Mouse (Mus musculus) erythroblast, embryonic 14.5 days (primary cell): ENCODE results near the gene Atp6v1b1. TPM values are rescaled to one million over a fixed set of nuclear protein-coding genes. Genes with fewer than 3 reads are reported as not detected.

Source experiments
- H3K27me3 ChIP-seq: 2 replicates; pipeline ENCODE4 v1.6.1; 2012; ENCODE audit warnings: inconsistent platforms; ENCODE audit not compliant: control insufficient read depth
- H3K36me3 ChIP-seq: 2 replicates; pipeline ENCODE4 v1.6.1; 2012; ENCODE audit warnings: mild to moderate bottlenecking, inconsistent platforms; ENCODE audit not compliant: control insufficient read depth
- H3K4me1 ChIP-seq: 2 replicates; pipeline ENCODE4 v1.6.1; 2012; ENCODE audit warnings: inconsistent platforms; ENCODE audit not compliant: control insufficient read depth
- H3K4me3 ChIP-seq: replicated peaks from 2 replicates; pipeline ENCODE3; 2012; ENCODE audit warnings: moderate library complexity, mild to moderate bottlenecking, inconsistent platforms
- H3K9me3 ChIP-seq: 2 replicates; pipeline ENCODE4 v1.6.1; 2012; ENCODE audit warnings: low read length, inconsistent platforms, mixed read lengths; ENCODE audit not compliant: control insufficient read depth
- GATA1 ChIP-seq: IDR thresholded peaks from 2 replicates; pipeline ENCODE4 v1.6.1; 2012; ENCODE audit warnings: low read length, inconsistent platforms, mixed read lengths
- TAL1 ChIP-seq: IDR thresholded peaks from 3 replicates; pipeline ENCODE4 v1.6.1; 2012; ENCODE audit warnings: low read length, inconsistent platforms, mixed read lengths
- polyA plus RNA-seq: library from polyadenylated mRNA; stranded (reverse); fragments of >175 nt; gene quantifications from 2 replicates; pipeline ENCODE4 v1.2.3, GENCODE M21; 2012

The Atp6v1b1 gene
- polyA plus RNA-seq, 1 experiment: not detected

DNA sequence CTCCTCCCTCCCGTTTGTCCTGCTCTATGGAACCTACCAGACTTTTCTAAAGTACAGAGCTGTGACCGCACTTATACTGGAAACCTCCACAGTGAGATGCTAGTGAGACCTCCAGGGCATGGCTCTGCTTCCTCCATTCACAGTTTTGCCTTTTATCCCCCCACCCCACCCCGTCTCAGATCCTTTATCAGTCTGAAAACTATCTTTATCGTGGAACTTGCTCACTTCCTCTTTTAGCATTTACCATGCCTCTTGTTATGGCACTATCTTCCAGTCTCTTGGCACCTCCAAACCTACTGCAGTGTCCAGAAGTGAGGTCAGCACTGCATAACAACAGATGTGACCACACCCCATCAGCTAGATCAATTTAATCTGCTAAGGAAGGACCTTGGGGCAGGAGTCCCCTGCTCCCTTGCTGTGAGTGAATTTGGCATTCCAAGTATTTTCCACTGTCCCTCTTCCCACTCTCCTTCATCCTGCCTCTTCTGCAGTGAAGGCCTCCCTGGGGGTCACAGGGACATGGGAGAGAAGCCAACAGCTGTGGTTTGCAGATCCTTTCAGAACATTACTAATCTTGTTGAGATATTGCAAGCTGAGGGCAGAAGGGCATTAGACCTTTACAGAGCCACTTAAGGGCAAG, 48.6 kb downstream of the Atp6v1b1 start:
- TF ChIP-seq TAL1 (no peak), GATA1 (no peak)
- Histone ChIP-seq H3K4me3 (no peak overlapping the region), H3K27me3 (peaks cover 8% of the 10 kb centered on the region), H3K9me3 (peaks cover 3% of the 10 kb centered on the region), H3K4me1 (peaks cover 19% of the 10 kb centered on the region), H3K36me3 (no peaks in the 10 kb centered on the region)

DNA sequence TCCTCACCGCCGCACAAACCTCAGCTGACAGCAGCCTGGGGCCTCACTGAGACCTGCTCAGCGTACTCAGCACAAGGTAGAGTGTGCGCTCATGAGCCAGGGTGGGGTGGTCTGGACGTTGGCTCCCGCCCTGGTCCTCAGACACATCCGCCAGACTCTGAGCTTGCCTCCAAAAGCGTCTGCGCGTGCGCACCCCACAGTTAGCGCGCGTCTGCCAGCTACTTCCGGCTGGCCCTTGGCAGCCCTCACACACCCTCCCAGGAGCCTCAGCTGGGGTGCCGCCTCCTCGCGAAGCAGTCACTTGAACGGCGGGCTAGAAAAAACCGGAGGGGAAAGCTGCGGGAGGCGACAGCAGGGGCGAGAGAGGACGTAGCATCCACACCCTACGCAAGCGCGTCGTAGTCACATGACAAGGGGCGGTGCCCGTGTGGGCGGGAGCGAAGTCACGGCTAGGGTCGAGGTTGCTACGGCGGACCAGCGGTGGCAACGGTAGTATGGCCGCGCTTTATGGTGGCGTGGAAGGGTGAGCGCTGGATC, 52.0 kb downstream of the Atp6v1b1 start, which contains the start of gene Nagk:
Gene Nagk (plus strand): TSS at position 223 of the 537 bp plus-strand sequence.
- Histone ChIP-seq H3K27me3 (peaks cover 13% of the 10 kb centered on the region), H3K9me3 (peaks cover 3% of the 10 kb centered on the region), H3K4me1 (peaks cover 19% of the 10 kb centered on the region), H3K4me3 (peak within 1 kb of the TSS; percentile 72), H3K36me3 (no peaks in the 10 kb centered on the region; the same call in 1 of the 2 replicates)
- no peak for TF ChIP-seq TAL1
- TF ChIP-seq GATA1: no peak

DNA sequence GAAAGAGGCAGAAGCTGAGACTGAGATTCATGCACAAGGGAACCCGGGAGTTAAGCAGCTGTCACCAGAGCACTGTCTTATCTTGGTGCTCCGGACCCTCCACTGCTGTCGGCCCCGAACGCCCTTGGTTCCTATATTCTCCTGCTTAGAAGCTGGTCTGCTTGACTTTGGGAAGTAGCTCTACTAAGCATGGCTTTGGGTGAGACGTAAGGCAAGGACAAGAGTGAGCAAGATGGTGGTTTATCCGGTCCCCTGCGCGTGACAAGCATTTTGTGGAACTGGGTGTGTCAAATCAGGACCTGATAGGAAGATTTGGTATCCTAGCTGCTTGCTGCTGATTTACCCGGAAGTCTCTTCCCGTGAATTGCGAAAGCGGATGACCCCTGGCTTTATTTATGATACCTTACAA, 52.7 kb downstream of the Atp6v1b1 start:
- H3K9me3 ChIP-seq: peaks cover 3% of the 10 kb centered on the region
- TF ChIP-seq GATA1 (no peak), TAL1 (no peak)
- peaks cover 13% of the 10 kb centered on the region for H3K27me3 ChIP-seq
- H3K4me3 ChIP-seq: peak overlapping the region; percentile 72
- peaks cover 19% of the 10 kb centered on the region for H3K4me1 ChIP-seq
- no peaks in the 10 kb centered on the region; the same call in 1 of the 2 replicates for H3K36me3 ChIP-seq

DNA sequence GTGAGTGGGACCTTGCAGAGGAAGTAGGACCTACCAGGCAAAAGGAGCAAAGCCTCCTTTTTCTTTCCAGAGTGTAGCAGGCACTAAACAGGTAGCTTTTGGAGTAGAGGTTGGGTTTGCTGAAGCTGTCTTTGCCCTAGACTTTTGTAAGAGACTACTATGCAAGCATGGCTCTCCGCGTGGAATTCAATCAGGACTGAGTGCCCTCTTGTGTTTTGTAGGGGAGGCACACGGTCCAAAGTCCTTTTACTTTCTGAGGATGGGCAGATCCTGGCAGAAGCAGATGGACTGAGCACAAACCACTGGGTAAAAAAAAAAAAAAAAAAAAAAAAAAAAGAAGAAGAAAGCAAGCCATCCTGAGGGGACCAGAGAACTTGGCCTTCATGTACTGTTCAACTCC, 53.9 kb downstream of the Atp6v1b1 start:
- peaks cover 19% of the 10 kb centered on the region for H3K4me1 ChIP-seq

DNA sequence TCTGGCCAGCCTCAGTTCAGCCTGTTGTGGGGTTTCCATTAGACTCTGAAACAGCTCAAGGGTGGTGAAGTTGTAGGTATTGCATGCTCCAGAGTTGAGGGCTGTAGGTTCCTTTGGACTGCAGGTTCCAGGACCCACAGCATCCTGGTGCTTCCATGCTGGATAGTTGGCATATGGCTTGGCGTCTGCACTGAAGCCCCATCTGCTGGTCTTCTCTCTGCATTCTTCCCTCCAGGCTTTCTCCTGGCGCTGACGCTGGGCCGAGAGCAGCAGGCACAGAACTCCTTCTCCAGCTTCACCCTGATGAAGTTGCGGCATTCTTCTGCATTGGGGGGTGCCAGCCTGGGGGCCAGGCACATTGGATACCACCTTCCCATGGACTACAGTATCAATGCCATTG, 59.2 kb downstream of the Atp6v1b1 start:
- no peak overlapping the region for H3K4me3 ChIP-seq
- TF ChIP-seq GATA1 (no peak), TAL1 (no peak)
- H3K9me3 ChIP-seq: no peaks in the 10 kb centered on the region
- peaks cover 1% of the 10 kb centered on the region; the same call in 1 of the 2 replicates for H3K27me3 ChIP-seq
- H3K36me3 ChIP-seq: peaks cover 14% of the 10 kb centered on the region; the same call in 1 of the 2 replicates
- H3K4me1 ChIP-seq: no peaks in the 10 kb centered on the region

More for the DNA sequence above, 53.9 kb downstream of the Atp6v1b1 start:
- Histone ChIP-seq H3K36me3 (peaks cover 4% of the 10 kb centered on the region; the same call in 1 of the 2 replicates), H3K4me3 (no peak overlapping the region), H3K9me3 (no peaks in the 10 kb centered on the region), H3K27me3 (peaks cover 13% of the 10 kb centered on the region)
- TF ChIP-seq TAL1 (no peak), GATA1 (no peak)

DNA sequence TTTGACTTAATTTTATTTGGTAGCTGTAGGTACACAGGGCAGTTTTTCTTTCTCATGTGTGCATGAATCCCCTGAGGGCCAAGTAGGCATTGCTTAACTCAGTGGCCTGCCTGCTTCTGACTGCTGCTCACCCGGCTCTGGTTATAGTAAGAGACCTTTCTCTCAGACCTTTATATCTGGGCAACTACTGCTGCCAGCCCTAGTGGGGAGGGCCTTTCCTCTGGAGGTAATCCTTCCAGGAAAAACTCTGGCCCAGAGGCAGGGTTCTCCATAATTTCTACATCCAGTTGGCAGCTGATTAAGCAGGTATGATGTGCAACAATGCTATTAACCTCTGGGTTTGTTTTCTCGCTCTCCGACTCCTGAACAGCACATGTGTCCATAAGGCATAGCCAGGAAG, 60.1 kb downstream of the Atp6v1b1 start:
- TF ChIP-seq GATA1 (no peak), TAL1 (no peak)
- Histone ChIP-seq H3K9me3 (no peaks in the 10 kb centered on the region), H3K4me3 (no peak overlapping the region), H3K27me3 (no peaks in the 10 kb centered on the region), H3K36me3 (peaks cover 17% of the 10 kb centered on the region; the same call in 1 of the 2 replicates), H3K4me1 (no peaks in the 10 kb centered on the region)

Other genes with a start within 250 kb of the Atp6v1b1 start
- gene Dguok, start 236.0 kb upstream of the Atp6v1b1 start, polyA plus RNA-seq: 1.2 and 1.3 TPM in 2 replicates
- not detected in 2 replicates for gene Actg2, start 206.7 kb upstream of the Atp6v1b1 start, polyA plus RNA-seq
- 0.06 and 0.10 TPM in 2 replicates for gene Stambp, start 170.3 kb upstream of the Atp6v1b1 start, polyA plus RNA-seq
- gene Clec4f, start 86.8 kb upstream of the Atp6v1b1 start, polyA plus RNA-seq: 0.06 and 0.13 TPM in 2 replicates
- gene Cd207, start 65.1 kb upstream of the Atp6v1b1 start, polyA plus RNA-seq: not detected in 2 replicates
- gene Vax2, start 31.7 kb upstream of the Atp6v1b1 start, polyA plus RNA-seq: not detected in 2 replicates
- gene Ankrd53, start 19.7 kb downstream of the Atp6v1b1 start, polyA plus RNA-seq: not detected in 2 replicates
- gene Tex261, start 32.8 kb downstream of the Atp6v1b1 start, polyA plus RNA-seq: 2.3 and 2.7 TPM in 2 replicates
- 0.12 and 0.22 TPM in 2 replicates for gene Nagk, start 52.0 kb downstream of the Atp6v1b1 start, polyA plus RNA-seq
- 0.13 and 0.42 TPM in 2 replicates for gene Paip2b, start 88.8 kb downstream of the Atp6v1b1 start, polyA plus RNA-seq
- gene Zfp638, start 124.1 kb downstream of the Atp6v1b1 start, polyA plus RNA-seq: 0.13 and 0.57 TPM in 2 replicates